Mouse (Mus musculus) megakaryocyte, embryonic 14.5 days (primary cell): ENCODE data around the gene Gucy1a1. TPM values are rescaled to one million over a fixed set of nuclear protein-coding genes. Genes with fewer than 3 reads are reported as not detected.
"Not testable (repeated sequence)": the region's sequence is repeated elsewhere in the genome, so short reads cannot be mapped to it uniquely, and the experiment has no call there.

ENCODE experiments used
- H3K27me3 ChIP-seq: replicated peaks from 2 replicates; pipeline ENCODE3; 2012; ENCODE audit warnings: inconsistent platforms
- H3K36me3 ChIP-seq: replicated peaks from 2 replicates; pipeline ENCODE3; 2012; ENCODE audit warnings: low read length, inconsistent platforms, mixed read lengths
- H3K4me1 ChIP-seq: 2 replicates; pipeline ENCODE4 v1.6.1; 2012; ENCODE audit warnings: inconsistent platforms
- H3K4me3 ChIP-seq: replicated peaks from 2 replicates; pipeline ENCODE3; 2012; ENCODE audit warnings: moderate library complexity, mild to moderate bottlenecking, inconsistent platforms
- H3K9me3 ChIP-seq: 2 replicates; pipeline ENCODE4 v1.6.1; 2012; ENCODE audit warnings: inconsistent platforms
- FLI1 ChIP-seq: IDR thresholded peaks from 2 replicates; pipeline ENCODE4 v1.6.1; 2012; ENCODE audit warnings: low read length, inconsistent platforms, mixed read lengths
- GATA1 ChIP-seq: IDR thresholded peaks from 3 replicates; pipeline ENCODE4 v1.6.1; 2012; ENCODE audit warnings: mixed read lengths, low read length, inconsistent platforms, borderline replicate concordance
- polyA plus RNA-seq: library from polyadenylated mRNA; stranded (reverse); fragments of >175 nt; gene quantifications from 2 replicates; pipeline ENCODE4 v1.2.3, GENCODE M21; 2012; ENCODE audit warnings: low replicate concordance; ENCODE audit not compliant: insufficient read depth

Gene Gucy1a1
- 3.2 and 7.1 TPM in 2 replicates for polyA plus RNA-seq

DNA sequence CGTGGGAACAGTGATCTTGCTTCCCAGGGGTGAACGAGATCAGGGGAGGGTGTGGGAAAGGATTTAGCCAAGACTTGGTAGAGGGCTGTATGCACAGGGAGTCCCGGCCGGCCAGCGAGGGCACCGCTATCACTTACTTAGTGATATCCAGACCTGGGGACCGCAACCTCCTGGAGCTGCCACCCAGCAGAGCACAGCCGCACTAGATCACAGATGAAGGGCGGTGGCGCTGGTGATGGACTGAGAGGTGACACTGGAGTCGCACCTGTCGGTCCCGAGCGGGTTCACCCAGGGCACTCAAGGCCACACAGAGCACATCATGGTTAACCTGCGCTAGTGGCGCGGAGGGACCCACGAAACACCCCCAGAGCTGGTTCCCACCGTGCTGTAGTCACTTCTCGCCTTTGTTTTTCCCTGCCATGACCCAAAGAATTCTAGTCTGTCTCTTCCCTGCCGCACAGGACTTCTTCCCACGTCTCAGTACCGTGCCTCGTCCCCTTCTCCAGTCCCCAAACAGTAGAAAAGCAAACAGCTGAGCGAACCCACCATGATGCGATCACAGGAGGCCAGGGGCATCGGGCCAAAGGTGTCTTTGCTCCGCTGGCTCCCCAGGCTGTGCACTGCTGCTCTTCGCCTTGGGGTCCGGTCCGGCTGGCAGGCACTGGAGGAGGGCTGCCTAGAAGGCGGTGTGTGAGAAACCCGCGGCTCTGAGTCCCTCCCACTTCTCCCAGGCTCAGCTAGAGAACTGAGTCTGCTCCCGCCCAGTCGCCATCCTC is at the start of gene Gucy1a1:
Gucy1a1 (minus strand) TSS at position 664 of the 776 bp plus-strand sequence.
- Histone ChIP-seq H3K4me1 (peaks cover 64% of the 10 kb centered on the region), H3K9me3 (no peaks in the 10 kb centered on the region), H3K27me3 (no peaks in the 10 kb centered on the region), H3K4me3 (peak within 1 kb of the TSS; percentile 96), H3K36me3 (peaks cover 5% of the 10 kb centered on the region)
- TF ChIP-seq FLI1 (no peak), GATA1 (no peak)

DNA sequence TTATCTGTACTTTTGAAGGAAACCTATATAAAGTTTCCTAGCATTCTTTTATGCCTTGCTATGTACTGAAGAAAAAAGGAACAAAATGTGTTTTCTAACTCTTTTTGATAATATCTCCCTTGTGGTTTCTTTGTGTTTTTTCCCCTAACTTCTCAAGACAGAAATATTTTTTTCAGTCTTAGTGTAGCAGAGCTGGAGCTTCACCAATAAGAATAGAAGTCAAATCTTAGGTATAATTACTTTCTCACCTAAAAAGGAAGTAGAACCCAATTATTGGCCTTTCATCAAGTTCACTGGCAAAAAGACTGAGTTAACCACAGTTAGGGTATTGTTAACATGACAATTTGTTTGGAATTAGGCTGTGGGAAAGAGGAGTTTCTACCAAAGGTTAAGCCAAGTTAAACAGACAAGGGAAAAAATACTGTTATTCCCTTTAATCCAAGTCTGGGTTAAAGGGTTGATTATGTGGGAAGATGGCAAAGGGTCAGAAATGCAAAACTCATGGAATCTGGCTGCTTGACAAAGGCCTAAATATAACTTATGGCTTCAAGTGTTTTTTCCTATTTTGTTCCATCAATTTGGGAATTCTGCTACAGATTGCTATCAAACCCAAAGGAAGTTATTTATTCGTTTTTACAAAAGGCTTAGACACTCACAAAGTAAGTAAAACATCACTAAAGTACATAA is 46.1 kb upstream of the Gucy1a1 start:
- Histone ChIP-seq H3K36me3 (peaks cover 10% of the 10 kb centered on the region), H3K4me3 (no peak overlapping the region), H3K9me3 (peaks cover 10% of the 10 kb centered on the region), H3K4me1 (peaks cover 15% of the 10 kb centered on the region; the same call in 1 of the 2 replicates), H3K27me3 (no peaks in the 10 kb centered on the region)
- no peak for TF ChIP-seq GATA1
- no peak for TF ChIP-seq FLI1

DNA sequence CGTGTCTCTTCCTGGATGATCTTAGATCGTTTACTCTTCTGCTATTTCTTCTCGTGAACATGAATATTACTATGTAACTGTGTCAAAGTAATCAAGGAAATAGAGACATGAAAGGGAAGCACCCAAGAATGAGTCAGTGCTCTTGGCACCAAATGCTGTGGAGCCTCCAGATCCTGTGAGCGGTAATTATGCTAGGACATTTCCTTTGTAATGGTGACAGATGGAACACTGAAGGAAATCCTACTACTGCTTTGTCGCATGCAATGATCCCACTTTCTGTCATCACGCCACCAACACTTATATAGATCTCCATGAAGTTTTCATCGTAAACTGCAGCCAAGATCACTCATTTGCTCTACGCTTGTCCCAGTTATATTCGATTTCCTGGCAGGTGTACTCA is 40.0 kb upstream of the Gucy1a1 start:
- TF ChIP-seq GATA1, result no peak
- no peak for TF ChIP-seq FLI1
- no peaks in the 10 kb centered on the region for H3K27me3 ChIP-seq
- peaks cover 10% of the 10 kb centered on the region for H3K36me3 ChIP-seq
- peaks cover 14% of the 10 kb centered on the region for H3K4me1 ChIP-seq
- H3K4me3 ChIP-seq, result no peak overlapping the region
- peaks cover 10% of the 10 kb centered on the region for H3K9me3 ChIP-seq

DNA sequence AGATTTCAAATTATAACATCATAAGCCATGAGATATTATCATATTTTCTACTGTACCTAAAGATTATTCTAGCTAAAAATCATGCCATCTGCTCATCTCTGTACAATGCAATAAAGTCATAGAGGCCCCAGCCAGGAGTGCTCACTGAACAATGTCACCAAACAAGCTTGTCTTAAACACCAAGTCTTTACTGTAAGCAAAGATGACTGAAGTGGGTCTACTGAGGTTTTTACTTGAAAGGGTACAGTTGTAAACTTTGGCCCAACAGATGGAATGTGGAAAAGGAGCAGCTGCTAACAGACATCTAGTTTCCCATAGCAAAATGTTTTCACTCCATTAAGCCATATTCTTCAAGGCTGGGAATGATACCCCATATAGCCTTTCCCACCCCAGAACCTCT is 35.9 kb upstream of the Gucy1a1 start:
- peaks cover 14% of the 10 kb centered on the region for H3K4me1 ChIP-seq
- no peaks in the 10 kb centered on the region for H3K9me3 ChIP-seq
- no peaks in the 10 kb centered on the region for H3K27me3 ChIP-seq
- no peak overlapping the region for H3K4me3 ChIP-seq
- no peak for TF ChIP-seq FLI1
- no peak for TF ChIP-seq GATA1
- H3K36me3 ChIP-seq, result no peaks in the 10 kb centered on the region

DNA sequence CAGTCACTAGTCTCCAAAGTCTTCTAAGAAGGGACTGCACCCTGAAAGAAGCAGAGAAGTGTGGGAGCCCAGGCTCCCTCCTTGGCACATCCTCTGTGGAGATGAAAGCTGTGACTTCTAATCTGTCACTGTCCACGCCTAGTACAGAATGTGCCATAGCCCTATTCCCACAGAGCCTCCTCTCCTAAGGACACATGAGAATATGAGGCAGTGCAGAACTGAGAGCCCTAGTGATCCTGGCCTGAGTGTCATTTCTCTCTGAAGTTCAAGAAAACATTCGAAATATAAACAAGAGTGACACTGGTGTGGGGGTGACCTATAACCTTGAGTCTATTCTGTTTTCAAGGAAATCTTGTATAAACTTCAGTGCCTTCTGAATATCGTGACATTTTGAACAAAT is 34.7 kb upstream of the Gucy1a1 start:
- Histone ChIP-seq H3K36me3 (no peaks in the 10 kb centered on the region), H3K9me3 (no peaks in the 10 kb centered on the region), H3K4me3 (no peak overlapping the region), H3K27me3 (no peaks in the 10 kb centered on the region), H3K4me1 (peaks cover 17% of the 10 kb centered on the region)
- no peak for TF ChIP-seq GATA1
- no peak for TF ChIP-seq FLI1

DNA sequence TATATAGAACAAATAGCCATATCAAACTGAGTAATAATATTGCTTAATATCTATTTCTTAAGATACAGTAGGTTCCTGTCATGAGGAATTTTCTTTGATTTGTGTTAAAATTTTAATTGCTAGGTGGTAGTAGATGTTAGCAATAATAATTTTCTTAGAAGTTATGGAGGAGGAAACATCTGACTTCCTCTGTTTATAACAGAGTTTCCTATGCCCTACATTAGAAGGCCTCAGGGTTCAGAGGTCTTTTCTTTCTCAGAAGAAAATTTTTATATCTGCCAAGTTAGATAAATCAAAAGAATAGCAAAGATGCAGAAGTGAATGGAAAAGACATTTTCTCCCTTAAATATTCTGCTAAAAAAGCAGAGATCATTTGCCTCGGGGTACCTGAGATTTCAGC is 29.9 kb upstream of the Gucy1a1 start:
- TF ChIP-seq FLI1 (no peak), GATA1 (no peak)
- Histone ChIP-seq H3K9me3 (no peaks in the 10 kb centered on the region), H3K4me3 (no peak overlapping the region), H3K4me1 (peaks cover 35% of the 10 kb centered on the region), H3K27me3 (no peaks in the 10 kb centered on the region), H3K36me3 (no peaks in the 10 kb centered on the region)

DNA sequence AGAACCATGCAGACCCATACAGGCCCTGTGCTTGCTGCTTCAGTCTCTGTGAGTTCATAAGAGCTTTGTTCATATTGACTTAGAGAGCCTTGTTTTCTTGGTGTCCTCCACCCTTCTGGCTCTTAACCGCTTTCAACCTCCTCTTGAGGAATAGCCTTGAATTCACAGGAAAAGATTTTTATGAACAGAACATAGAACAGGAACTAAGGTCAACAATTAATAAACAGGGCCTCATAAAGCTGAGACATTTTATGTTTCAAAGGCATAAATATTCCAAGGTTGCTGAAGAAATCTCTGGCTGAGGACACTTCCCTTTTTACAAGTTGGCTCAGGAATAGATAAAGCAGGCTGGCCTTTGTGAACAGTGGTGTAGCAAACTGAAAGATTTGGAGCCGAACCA is 21.5 kb upstream of the Gucy1a1 start:
- no peak overlapping the region for H3K4me3 ChIP-seq
- H3K4me1 ChIP-seq, result peaks cover 26% of the 10 kb centered on the region
- no peaks in the 10 kb centered on the region for H3K9me3 ChIP-seq
- TF ChIP-seq GATA1, result no peak
- no peak for TF ChIP-seq FLI1
- no peaks in the 10 kb centered on the region for H3K36me3 ChIP-seq
- no peaks in the 10 kb centered on the region for H3K27me3 ChIP-seq

DNA sequence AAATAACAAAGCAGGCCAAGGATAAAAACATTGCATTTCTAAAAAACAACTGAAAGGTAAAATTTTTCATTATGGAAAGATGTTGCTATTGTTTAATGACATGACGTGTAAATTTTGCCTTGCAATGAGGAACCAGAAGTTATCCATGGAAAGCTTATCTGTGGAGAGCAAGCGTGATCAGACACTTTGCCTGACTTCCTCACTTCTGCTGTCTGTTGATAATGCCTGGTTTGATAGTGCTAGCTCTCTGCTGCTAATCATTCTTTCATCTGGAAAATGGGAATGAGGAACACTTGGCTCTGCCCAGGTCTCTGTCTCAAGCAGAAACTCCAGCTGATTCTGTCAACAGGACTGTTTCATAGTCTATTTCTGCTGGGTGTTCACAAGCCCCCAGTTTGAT is 20.3 kb upstream of the Gucy1a1 start:
- Histone ChIP-seq H3K36me3 (no peaks in the 10 kb centered on the region), H3K4me1 (peaks cover 32% of the 10 kb centered on the region), H3K9me3 (no peaks in the 10 kb centered on the region), H3K27me3 (no peaks in the 10 kb centered on the region), H3K4me3 (no peak overlapping the region)
- TF ChIP-seq FLI1 (no peak), GATA1 (no peak)

DNA sequence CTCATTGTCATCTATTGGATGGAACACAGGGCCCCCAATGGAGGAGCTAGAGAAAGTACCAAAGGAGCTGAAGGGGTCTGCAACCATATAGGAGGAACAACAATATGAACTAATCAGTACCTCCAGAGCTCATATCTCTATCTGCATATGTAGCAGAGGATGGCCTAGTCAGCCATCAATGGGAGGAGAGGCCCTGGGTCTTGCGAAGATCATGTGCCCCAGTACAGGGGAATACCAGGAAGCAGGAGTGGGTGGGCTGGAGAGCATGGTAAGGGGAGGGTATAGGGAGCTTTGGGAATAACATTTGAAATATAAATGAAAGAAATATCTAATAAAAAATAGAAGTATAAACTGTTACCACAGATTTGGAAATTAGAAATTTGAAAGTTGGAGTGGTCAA is 17.4 kb upstream of the Gucy1a1 start:
- peaks cover 32% of the 10 kb centered on the region for H3K4me1 ChIP-seq
- H3K4me3 ChIP-seq, H3K36me3 ChIP-seq, H3K27me3 ChIP-seq, H3K9me3 ChIP-seq: not testable (repeated sequence)

DNA sequence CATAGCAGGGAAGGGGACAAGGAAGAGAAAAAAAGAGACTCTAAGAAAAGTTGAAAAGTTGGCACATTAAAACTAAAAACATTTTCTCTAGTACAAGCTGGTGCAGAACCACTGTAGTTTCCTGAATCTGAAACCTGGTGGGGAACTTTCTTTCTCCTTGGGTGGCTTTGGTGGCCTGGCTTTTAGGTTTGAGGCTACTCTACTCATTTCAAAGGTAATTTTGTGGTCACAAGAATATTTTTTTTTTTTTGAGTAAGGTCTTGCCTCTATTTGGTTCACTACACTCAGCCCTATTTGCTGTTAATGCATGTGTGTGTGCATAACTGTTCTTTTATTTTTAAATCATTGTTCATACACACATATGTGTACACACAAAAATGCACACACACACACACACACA is 389 bp upstream of the Gucy1a1 start:
- Histone ChIP-seq H3K27me3 (no peaks in the 10 kb centered on the region), H3K4me1 (peaks cover 58% of the 10 kb centered on the region), H3K36me3 (peaks cover 3% of the 10 kb centered on the region), H3K4me3 (peak overlapping the region; percentile 96), H3K9me3 (no peaks in the 10 kb centered on the region)
- no peak for TF ChIP-seq GATA1
- no peak for TF ChIP-seq FLI1
